Mouse (Mus musculus): Measurements from ENCODE around the gene Adprhl1. TPM values are rescaled to one million over a fixed set of nuclear protein-coding genes. Genes with fewer than 3 reads are reported as not detected.

Adprhl1 gene
- total RNA-seq, 2 experiments from 2014 or later = 70.9 to 79.8 TPM

DNA sequence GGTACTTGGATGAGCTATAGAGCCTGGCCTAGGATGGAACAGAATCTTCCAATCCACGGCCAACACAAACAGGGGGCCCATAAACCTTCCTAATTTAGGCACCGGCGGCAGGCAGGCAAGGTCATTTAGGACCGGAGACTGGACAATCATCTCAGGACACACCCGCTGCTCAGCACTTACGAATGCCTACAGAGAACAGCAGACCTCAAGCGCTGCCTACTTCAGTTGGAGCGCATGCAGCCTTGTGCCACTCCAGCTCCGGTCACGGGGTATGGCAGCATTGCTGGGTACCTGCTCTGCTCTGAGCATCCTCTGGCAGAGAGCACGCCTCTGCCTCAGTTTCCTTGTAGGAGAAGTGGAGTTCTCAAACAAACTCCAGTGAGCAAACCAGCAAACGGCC is 24.2 kb downstream of the Adprhl1 start:
- no peak for DNase-seq

DNA sequence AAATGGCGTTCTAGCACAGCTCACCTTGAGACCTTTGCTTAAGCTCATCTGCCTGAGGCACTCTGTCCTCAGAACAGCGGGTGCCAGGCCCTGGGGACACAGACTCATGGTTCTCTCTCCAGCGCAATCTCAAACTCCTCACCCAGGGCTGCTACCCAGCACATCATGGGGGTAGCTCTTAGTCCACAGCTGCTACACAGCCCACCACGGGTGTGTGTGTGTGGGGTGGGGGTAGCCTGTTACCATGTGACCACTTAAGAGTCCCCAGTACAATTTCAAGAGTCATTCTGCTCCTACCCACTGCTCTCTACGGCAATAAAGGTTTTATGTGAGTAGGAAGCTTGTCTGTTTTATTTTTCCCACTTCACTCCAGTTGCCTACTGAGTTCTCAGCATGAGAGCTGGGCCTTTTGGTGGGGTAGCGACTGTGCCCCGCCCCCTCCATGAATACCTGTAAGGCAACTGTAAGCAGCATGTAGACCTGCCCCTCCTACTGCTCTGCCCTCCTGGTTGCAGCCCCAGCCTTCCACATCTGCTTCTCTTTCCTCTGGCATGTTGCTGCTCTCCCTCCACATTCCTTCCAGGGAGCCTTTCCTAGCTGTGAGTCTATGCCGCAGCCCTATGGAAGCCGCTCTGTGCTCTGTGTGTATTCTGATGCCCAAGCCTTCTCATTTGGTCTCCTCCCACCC is 24.9 kb downstream of the Adprhl1 start:
- no peak for DNase-seq

GRCm38 (mm10) chr8:13227184-13227583 is 26.8 kb downstream of the Adprhl1 start:
- no peak for DNase-seq

- no peak for DNase-seq
Measured at GRCm38 (mm10) chr8:13226288-13226687, 27.7 kb downstream of the Adprhl1 start.

DNA sequence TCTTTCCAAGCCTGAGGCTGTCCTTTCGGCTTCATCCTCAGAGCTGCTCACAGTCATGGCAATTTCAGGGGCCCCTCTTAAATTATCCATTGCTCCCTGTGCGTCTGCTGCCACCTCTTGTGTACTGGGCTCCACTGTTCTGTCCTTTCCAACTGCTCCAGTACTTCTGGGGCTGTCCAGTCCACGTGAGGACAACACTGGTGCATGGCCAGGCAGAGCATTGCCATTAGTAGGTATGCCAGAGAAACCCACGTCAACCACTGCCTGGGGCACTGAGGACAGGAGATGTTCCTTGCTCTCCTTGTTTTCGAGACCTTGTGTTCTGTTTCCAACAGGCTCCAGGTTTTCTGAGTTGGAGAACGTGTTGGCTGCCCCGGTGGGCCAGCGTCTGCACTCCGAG is 29.5 kb downstream of the Adprhl1 start:
- DNase-seq = no peak

DNA sequence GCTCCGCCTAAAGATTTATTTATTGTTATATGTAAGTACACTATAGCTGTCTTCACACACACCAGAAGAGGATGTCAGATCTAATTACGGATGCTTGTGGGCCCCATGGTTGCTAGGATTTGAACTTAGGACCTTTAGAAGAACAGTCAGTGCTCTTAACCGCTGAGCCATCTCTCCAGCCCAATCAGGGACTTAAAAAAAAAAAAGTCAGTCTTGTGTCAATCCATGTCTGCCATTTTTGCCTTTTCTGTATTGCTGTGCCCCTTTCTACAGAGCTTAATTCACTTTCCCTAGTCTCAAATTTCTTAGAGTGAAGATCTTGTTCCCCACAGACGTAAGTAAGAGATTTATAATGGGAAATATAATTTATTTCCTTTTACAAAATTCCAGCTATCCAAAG is 35.5 kb downstream of the Adprhl1 start:
- no peak for DNase-seq

DNA sequence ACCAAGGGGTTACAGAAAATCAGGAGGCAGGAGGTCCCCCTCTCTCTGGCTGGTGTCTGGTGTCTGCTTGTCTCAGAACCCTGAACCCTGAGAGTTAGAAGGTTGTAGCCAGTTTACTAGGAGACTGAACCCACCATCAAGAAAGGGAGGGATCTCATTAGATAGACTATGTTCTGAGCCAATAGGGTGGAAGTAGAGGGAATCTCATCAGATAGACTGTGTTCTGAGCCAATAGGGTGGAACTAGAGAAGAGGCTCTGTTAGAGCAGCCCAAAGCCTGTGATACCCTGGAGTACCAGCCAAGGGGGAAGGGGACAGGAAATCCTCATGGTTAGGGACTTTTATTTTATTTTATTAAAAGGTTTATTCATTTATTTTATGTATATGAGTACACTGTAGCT is 36.0 kb downstream of the Adprhl1 start:
- no peak for DNase-seq

DNA sequence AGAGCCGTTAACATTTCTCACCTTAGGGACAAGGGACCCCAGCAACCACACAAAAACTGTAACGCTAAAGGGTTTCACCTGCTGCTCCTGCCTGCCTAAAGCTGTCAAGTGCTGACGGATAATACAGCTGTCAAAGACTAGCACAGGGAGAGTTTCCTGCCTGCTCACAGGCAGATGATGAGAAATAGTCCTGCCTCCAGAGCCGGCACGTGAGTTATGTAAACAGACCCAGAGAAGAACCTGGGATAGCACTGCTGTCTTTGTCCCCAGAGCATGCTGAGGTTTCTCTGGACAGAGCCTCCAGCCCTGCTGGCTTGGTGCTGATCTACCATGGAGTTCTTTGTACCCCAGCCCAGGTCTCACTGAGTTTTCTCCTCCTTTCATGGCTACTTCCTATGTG is 36.9 kb downstream of the Adprhl1 start:
- DNase-seq = no peak

GRCm38 (mm10) chr8:13216386-13216785 is 37.6 kb downstream of the Adprhl1 start:
- no peak for DNase-seq

- DNase-seq = peak; percentile 92
Measured at GRCm38 (mm10) chr8:13213479-13214268, 40.3 kb downstream of the Adprhl1 start.

GRCm38 (mm10) chr8:13209770-13210169 is 44.2 kb downstream of the Adprhl1 start:
- DNase-seq = no peak

- peak; percentile 64 for DNase-seq
Measured at GRCm38 (mm10) chr8:13208627-13209355, 45.2 kb downstream of the Adprhl1 start.

DNA sequence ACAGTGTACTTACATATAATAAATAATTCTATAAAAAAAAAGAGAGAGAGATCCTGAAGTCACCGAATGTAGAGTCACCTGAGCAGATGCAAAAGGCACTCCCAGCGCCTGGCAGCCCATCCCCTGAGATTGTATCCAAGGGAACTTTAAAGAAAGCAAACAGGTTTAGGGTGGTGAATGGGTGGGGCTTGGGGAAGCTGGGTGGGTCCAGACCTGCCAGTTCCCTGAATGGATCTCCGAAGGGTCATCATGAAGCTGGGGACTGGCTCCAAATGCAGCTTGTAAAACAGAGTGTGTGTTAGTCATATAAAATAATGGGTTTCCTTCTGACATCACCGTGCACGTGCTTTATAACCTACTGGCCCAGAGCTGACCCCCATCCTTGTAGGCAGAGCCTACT is 47.7 kb downstream of the Adprhl1 start:
- no peak for DNase-seq

- DNase-seq = no peak
Measured at GRCm38 (mm10) chr8:13205311-13205710, 48.7 kb downstream of the Adprhl1 start.

DNA sequence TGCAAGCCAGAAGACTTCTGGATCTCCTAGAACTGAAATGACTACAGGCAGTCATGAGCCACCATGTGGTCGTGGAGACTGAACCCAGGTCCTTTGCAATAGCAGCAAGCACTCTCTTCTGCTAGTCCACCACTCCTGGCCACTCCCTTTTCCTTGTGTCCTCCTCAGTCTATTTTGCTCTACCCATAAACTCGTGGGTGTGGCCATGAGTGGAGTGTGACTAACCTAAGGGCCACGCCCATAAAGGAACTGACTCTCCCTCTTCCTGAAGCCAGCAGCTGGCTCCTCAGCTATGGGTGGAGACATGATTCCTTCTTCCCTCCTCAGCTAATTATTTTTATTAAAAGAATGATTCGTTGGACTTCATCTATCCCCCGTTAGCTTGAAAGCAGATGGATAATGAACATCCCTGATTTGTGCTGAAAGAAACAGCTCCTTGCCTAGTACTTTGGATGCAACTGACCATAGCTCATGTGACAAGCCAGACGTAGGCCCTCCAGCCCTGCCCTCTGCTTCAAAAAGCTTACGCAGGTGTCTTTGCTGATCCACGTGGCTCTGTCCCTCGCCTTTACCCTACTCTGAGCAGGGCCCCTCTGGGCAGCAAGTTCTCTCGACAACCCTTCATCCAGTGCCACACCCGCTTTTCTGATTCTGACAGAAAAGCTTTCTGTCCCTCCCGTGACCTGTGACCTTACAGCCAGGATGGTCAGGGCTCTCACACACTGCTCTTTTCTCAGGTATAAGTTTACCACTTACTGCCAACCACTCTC is 49.4 kb downstream of the Adprhl1 start:
- no peak for DNase-seq

DNA sequence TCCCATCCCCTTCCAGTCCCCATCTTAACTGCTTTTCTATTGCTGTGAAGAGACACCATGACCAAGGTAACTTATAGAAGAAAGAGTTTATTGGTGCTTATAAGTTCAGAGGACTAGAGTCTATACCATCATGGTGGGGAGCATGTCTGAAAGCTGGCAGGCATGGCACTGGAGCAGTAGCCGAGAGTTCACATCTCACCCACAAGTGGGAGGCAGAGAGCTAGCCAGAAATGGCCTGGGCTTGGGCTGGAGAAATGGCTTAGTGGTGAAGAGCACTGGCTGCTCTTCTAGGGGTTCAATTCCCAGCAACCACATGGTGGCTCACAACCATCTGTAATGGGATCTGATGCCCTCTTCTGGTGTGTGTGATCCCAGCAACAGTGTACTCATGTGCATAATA is 50.5 kb downstream of the Adprhl1 start:
- no peak for DNase-seq

DNA sequence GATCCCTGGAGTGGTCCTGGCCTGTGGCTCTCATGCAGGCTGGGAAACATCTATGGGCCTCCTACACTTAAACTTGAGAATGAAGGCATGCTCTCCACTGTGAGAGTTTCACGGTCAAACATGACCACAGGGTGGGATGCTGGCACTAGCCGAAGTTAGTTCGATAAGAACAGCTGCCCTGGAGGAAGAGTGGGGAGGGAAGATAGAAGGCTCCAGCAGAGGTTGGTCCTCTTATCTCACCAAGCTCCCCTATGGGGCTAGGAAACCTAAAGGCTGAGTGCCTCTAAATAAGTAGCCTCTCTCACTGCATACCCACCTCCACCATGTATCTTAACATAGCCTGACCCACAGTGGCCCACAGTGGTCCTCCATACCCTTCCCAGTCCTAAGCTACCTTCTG is 51.2 kb downstream of the Adprhl1 start:
- DNase-seq = no peak

GRCm38 (mm10) chr8:13202041-13202440 is 51.9 kb downstream of the Adprhl1 start:
- no peak for DNase-seq

DNA sequence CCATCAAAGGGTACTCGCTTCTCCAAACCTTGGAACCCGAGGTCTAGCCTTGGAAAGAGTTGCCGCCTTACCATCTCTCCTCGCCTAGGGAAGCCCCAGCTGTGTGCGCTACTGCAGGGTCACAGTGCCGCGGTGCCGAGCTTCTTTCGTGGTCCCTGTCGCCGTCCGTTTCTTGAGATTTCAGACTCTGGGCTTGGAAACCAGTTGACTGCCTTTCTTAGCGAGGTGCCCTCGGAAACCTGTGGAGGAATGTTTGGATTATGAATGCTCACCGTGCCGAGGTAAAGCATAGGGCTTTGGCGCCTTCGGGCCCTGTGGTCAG is 53.0 kb downstream of the Adprhl1 start:
- DNase-seq = no peak

GRCm38 (mm10) chr8:13200301-13201012 is 53.5 kb downstream of the Adprhl1 start, which contains the start of gene Grtp1:
Gene Grtp1, minus strand, starts transcription at chr8:13200620.
- peak; percentile 72 for DNase-seq

DNA sequence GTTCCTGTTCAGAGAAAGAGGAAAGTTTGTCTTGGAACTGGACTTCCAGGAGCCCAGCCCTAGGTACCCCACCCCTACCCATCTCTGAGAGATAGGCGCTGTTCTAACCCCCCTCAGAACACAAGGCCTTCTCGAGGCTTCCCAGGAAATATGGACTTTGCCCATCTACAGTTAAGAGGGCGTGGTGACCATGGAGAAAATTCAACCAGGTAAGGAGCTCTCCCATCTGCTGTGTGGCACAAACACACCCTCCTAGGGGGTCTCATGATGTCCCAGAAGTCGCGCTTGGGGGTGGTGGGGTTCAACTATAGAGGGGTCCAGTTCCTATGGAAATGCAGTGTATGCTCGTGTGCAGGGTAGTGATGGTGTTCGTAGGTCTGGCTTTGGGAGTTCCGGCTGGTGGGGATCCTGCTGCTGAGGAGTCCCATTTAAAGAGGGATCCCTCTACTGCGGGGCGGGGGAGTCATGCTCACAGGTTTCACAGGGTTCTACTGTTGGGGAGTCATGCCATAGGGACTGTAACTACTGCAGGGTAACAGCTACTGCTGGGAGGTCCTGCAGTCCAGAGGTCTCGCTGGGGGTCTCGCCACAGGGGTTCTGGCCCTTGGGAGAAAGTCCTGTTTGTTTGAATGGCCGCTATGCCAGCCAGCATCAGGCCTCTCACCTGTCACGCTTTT is 54.4 kb downstream of the Adprhl1 start:
- DNase-seq = no peak
